Mouse (Mus musculus) neural tube, embryonic 15.5 days (tissue): ENCODE measurements around the gene 1700056E22Rik. TPM values are rescaled to one million over a fixed set of nuclear protein-coding genes. Genes with fewer than 3 reads are reported as not detected.

ENCODE experiments used
- ATAC-seq: fragments of 200-750 bp; cut with Nextera tagmentation; 2 replicates; pipeline ENCODE4 v1.8.0; 2017; ENCODE audit warnings: mild to moderate bottlenecking, moderate TSS enrichment, moderate library complexity; ENCODE audit not compliant: low FRiP score
- H3K27ac ChIP-seq: fragments of 300-500 bp; sonication (generic); replicated peaks from 2 replicates; pipeline ENCODE4 v1.5.1; 2015; ENCODE audit warnings: mild to moderate bottlenecking, inconsistent platforms
- H3K27me3 ChIP-seq: fragments of 300-500 bp; sonication (generic); replicated peaks from 2 replicates; pipeline ENCODE4 v1.6.1; 2015; ENCODE audit warnings: inconsistent platforms
- H3K36me3 ChIP-seq: fragments of 300-500 bp; sonication (generic); 2 replicates; pipeline ENCODE4 v1.6.1; 2015; ENCODE audit warnings: inconsistent platforms
- H3K4me1 ChIP-seq: fragments of 300-500 bp; sonication (generic); 2 replicates; pipeline ENCODE4 v1.6.1; 2015; ENCODE audit warnings: inconsistent platforms
- H3K4me2 ChIP-seq: fragments of 300-500 bp; sonication (generic); 2 replicates; pipeline ENCODE4 v1.6.1; 2015; ENCODE audit warnings: inconsistent platforms, mild to moderate bottlenecking, moderate library complexity
- H3K4me3 ChIP-seq: fragments of 300-500 bp; sonication (generic); replicated peaks from 2 replicates; pipeline ENCODE4 v1.5.1; 2015; ENCODE audit warnings: mild to moderate bottlenecking, inconsistent platforms
- H3K9ac ChIP-seq: fragments of 300-500 bp; sonication (generic); replicated peaks from 2 replicates; pipeline ENCODE4 v1.6.1; 2015; ENCODE audit warnings: mild to moderate bottlenecking, inconsistent platforms
- H3K9me3 ChIP-seq: fragments of 300-500 bp; sonication (generic); replicated peaks from 2 replicates; pipeline ENCODE4 v1.6.1; 2016; ENCODE audit warnings: inconsistent platforms
- WGBS: fragments of 180-500 bp; shearing (Covaris S2); methylation state at CpG from one replicate; pipeline ENCODE4 v1.1.7; 2015; ENCODE audit warnings: mixed read lengths; 5-methylcytosine and 5-hydroxymethylcytosine counted together
- polyA plus RNA-seq: library from polyadenylated mRNA; unstranded; fragments of >200 nt; fragmentation: Nextera tagmentation; extraction: Ambion mirVana; gene quantifications from 2 replicates; pipeline ENCODE4 v1.2.1, GENCODE M21; 2015

1700056E22Rik gene
- 0.91 and 1.6 TPM in 2 replicates for polyA plus RNA-seq

GRCm38 (mm10) chr1:184034011-184034557 is at the start of gene 1700056E22Rik:
Gene 1700056E22Rik (minus strand): TSS chr1:184034301.
- H3K27ac ChIP-seq: peak within 1 kb of the TSS; percentile 93
- peak within 1 kb of the TSS; percentile 87 for H3K4me2 ChIP-seq
- H3K9me3 ChIP-seq: no peaks in the 10 kb centered on the region
- H3K4me1 ChIP-seq: peaks cover 28% of the 10 kb centered on the region
- under 1% methylated on average over 38 of the region's 38 CpGs for WGBS
- no peaks in the 10 kb centered on the region for H3K27me3 ChIP-seq
- peak within 1 kb of the TSS; percentile 75 for H3K9ac ChIP-seq
- H3K36me3 ChIP-seq: no peaks in the 10 kb centered on the region
- H3K4me3 ChIP-seq: peak within 1 kb of the TSS; percentile 57
- ATAC-seq: peak; percentile 99

GRCm38 (mm10) chr1:184083166-184083565 is 49.1 kb upstream of the 1700056E22Rik start:
- H3K4me2 ChIP-seq: no peak overlapping the region
- no peak overlapping the region for H3K27ac ChIP-seq
- no peak for ATAC-seq
- no peaks in the 10 kb centered on the region for H3K9me3 ChIP-seq
- no peaks in the 10 kb centered on the region for H3K4me1 ChIP-seq
- H3K36me3 ChIP-seq: no peaks in the 10 kb centered on the region
- H3K4me3 ChIP-seq: no peak overlapping the region
- H3K27me3 ChIP-seq: no peaks in the 10 kb centered on the region
- no peak overlapping the region for H3K9ac ChIP-seq
- 91% methylated on average over 7 of the region's 7 CpGs for WGBS

- no peak overlapping the region for H3K4me3 ChIP-seq
- H3K27ac ChIP-seq: no peak overlapping the region
- no peaks in the 10 kb centered on the region for H3K36me3 ChIP-seq
- no peak for ATAC-seq
- H3K27me3 ChIP-seq: no peaks in the 10 kb centered on the region
- no peak overlapping the region for H3K4me2 ChIP-seq
- H3K9ac ChIP-seq: no peak overlapping the region
- H3K9me3 ChIP-seq: no peaks in the 10 kb centered on the region
- no peaks in the 10 kb centered on the region for H3K4me1 ChIP-seq
- WGBS: 78% methylated on average over 3 of the region's 3 CpGs
Measured at GRCm38 (mm10) chr1:184082661-184083060, 48.6 kb upstream of the 1700056E22Rik start.

- H3K4me3 ChIP-seq: no peak overlapping the region
- ATAC-seq: no peak
- 87% methylated on average over 3 of the region's 3 CpGs for WGBS
- H3K4me2 ChIP-seq: no peak overlapping the region
- no peaks in the 10 kb centered on the region for H3K4me1 ChIP-seq
- peaks cover under 1% of the 10 kb centered on the region; the same call in 1 of the 2 replicates for H3K36me3 ChIP-seq
- H3K9me3 ChIP-seq: no peaks in the 10 kb centered on the region
- H3K27ac ChIP-seq: no peak overlapping the region
- H3K9ac ChIP-seq: no peak overlapping the region
- H3K27me3 ChIP-seq: no peaks in the 10 kb centered on the region
Measured at GRCm38 (mm10) chr1:184079304-184079703, 45.2 kb upstream of the 1700056E22Rik start.

- Histone ChIP-seq H3K9ac (no peak overlapping the region), H3K4me3 (no peak overlapping the region), H3K4me2 (no peak overlapping the region), H3K27me3 (no peaks in the 10 kb centered on the region), H3K36me3 (peaks cover 4% of the 10 kb centered on the region; the same call in 1 of the 2 replicates), H3K4me1 (no peaks in the 10 kb centered on the region), H3K27ac (no peak overlapping the region), H3K9me3 (no peaks in the 10 kb centered on the region)
- WGBS: 57% methylated on average over 2 of the region's 2 CpGs
- ATAC-seq: no peak
Measured at GRCm38 (mm10) chr1:184076756-184077155, 42.7 kb upstream of the 1700056E22Rik start.

GRCm38 (mm10) chr1:184076065-184076464 is 42.0 kb upstream of the 1700056E22Rik start:
- 86% methylated on average over 6 of the region's 6 CpGs for WGBS
- Histone ChIP-seq H3K4me2 (no peak overlapping the region), H3K27ac (no peak overlapping the region), H3K9me3 (no peaks in the 10 kb centered on the region), H3K9ac (no peak overlapping the region), H3K4me1 (no peaks in the 10 kb centered on the region), H3K36me3 (peaks cover 4% of the 10 kb centered on the region; the same call in 1 of the 2 replicates), H3K4me3 (no peak overlapping the region), H3K27me3 (no peaks in the 10 kb centered on the region)
- ATAC-seq: no peak

GRCm38 (mm10) chr1:184068971-184069370 is 34.9 kb upstream of the 1700056E22Rik start:
- Histone ChIP-seq H3K4me3 (no peak overlapping the region), H3K36me3 (peaks cover 10% of the 10 kb centered on the region; the same call in 1 of the 2 replicates), H3K9me3 (no peaks in the 10 kb centered on the region), H3K4me2 (no peak overlapping the region), H3K4me1 (peaks cover 7% of the 10 kb centered on the region; the same call in 1 of the 2 replicates), H3K9ac (no peak overlapping the region), H3K27ac (no peak overlapping the region), H3K27me3 (no peaks in the 10 kb centered on the region)
- no peak for ATAC-seq
- WGBS: 97% methylated on average over 12 of the region's 12 CpGs

GRCm38 (mm10) chr1:184067704-184068558 is 33.8 kb upstream of the 1700056E22Rik start:
- WGBS: 96% methylated on average over 18 of the region's 18 CpGs
- peaks cover 10% of the 10 kb centered on the region; the same call in 1 of the 2 replicates for H3K36me3 ChIP-seq
- ATAC-seq: no peak
- no peak overlapping the region for H3K27ac ChIP-seq
- no peaks in the 10 kb centered on the region for H3K9me3 ChIP-seq
- no peak overlapping the region for H3K4me2 ChIP-seq
- peaks cover 7% of the 10 kb centered on the region; the same call in 1 of the 2 replicates for H3K4me1 ChIP-seq
- no peak overlapping the region for H3K9ac ChIP-seq
- no peaks in the 10 kb centered on the region for H3K27me3 ChIP-seq
- no peak overlapping the region for H3K4me3 ChIP-seq

- peaks cover 10% of the 10 kb centered on the region; the same call in 1 of the 2 replicates for H3K36me3 ChIP-seq
- peaks cover 7% of the 10 kb centered on the region; the same call in 1 of the 2 replicates for H3K4me1 ChIP-seq
- H3K4me3 ChIP-seq: no peak overlapping the region
- ATAC-seq: no peak
- H3K27ac ChIP-seq: no peak overlapping the region
- 53% methylated on average over 11 of the region's 11 CpGs for WGBS
- H3K4me2 ChIP-seq: no peak overlapping the region
- no peaks in the 10 kb centered on the region for H3K9me3 ChIP-seq
- no peak overlapping the region for H3K9ac ChIP-seq
- H3K27me3 ChIP-seq: no peaks in the 10 kb centered on the region
Measured at GRCm38 (mm10) chr1:184066460-184067287, 32.6 kb upstream of the 1700056E22Rik start.

GRCm38 (mm10) chr1:184065589-184066361 is 31.7 kb upstream of the 1700056E22Rik start:
- 53% methylated on average over 13 of the region's 13 CpGs for WGBS
- H3K4me3 ChIP-seq: no peak overlapping the region
- no peak overlapping the region for H3K27ac ChIP-seq
- no peak overlapping the region for H3K9ac ChIP-seq
- peaks cover 10% of the 10 kb centered on the region; the same call in 1 of the 2 replicates for H3K36me3 ChIP-seq
- ATAC-seq: no peak
- H3K27me3 ChIP-seq: no peaks in the 10 kb centered on the region
- H3K4me2 ChIP-seq: no peak overlapping the region
- H3K9me3 ChIP-seq: no peaks in the 10 kb centered on the region
- peaks cover 7% of the 10 kb centered on the region; the same call in 1 of the 2 replicates for H3K4me1 ChIP-seq
